Mouse (Mus musculus) heart, embryonic 15.5 days (tissue): ENCODE results near the gene Naip6. TPM values are rescaled to one million over a fixed set of nuclear protein-coding genes. Genes with fewer than 3 reads are reported as not detected.
"Not testable (repeated sequence)": the region's sequence is repeated elsewhere in the genome, so short reads cannot be mapped to it uniquely, and the experiment has no call there.

Experiments used
- ATAC-seq: fragments of 200-750 bp; cut with Nextera tagmentation; replicated peaks from 2 replicates; pipeline ENCODE4 v1.8.0; 2017; ENCODE audit warnings: low read depth, moderate TSS enrichment; ENCODE audit not compliant: insufficient number of reproducible peaks, insufficient read depth, low FRiP score
- H3K27ac ChIP-seq: fragments of 300-500 bp; sonication (generic); 2 replicates; pipeline ENCODE4 v1.5.1; 2015; ENCODE audit warnings: mild to moderate bottlenecking, inconsistent platforms
- H3K27me3 ChIP-seq: fragments of 300-500 bp; sonication (generic); 2 replicates; pipeline ENCODE4 v1.6.1; 2015; ENCODE audit warnings: inconsistent platforms
- H3K36me3 ChIP-seq: fragments of 300-500 bp; sonication (generic); 2 replicates; pipeline ENCODE4 v1.6.1; 2015; ENCODE audit warnings: mild to moderate bottlenecking, inconsistent platforms
- H3K4me1 ChIP-seq: fragments of 300-500 bp; sonication (generic); replicated peaks from 2 replicates; pipeline ENCODE4 v1.6.1; 2015; ENCODE audit warnings: inconsistent platforms
- H3K4me2 ChIP-seq: fragments of 300-500 bp; sonication (generic); 2 replicates; pipeline ENCODE4 v1.6.1; 2015; ENCODE audit warnings: inconsistent platforms, mild to moderate bottlenecking, moderate library complexity
- H3K4me3 ChIP-seq: fragments of 300-500 bp; sonication (generic); 2 replicates; pipeline ENCODE4 v1.5.1; 2015; ENCODE audit warnings: mild to moderate bottlenecking, inconsistent platforms
- H3K9ac ChIP-seq: fragments of 300-500 bp; sonication (generic); 2 replicates; pipeline ENCODE4 v1.6.1; 2015; ENCODE audit warnings: mild to moderate bottlenecking, inconsistent platforms
- H3K9me3 ChIP-seq: fragments of 300-500 bp; sonication (generic); replicated peaks from 2 replicates; pipeline ENCODE4 v1.6.1; 2016; ENCODE audit warnings: inconsistent platforms
- WGBS: fragments of 180-500 bp; shearing (Covaris S2); methylation state at CpG from one replicate; pipeline ENCODE4 v1.1.7; 2015; ENCODE audit warnings: mixed read lengths; 5-methylcytosine and 5-hydroxymethylcytosine counted together
- polyA plus RNA-seq: library from polyadenylated mRNA; unstranded; fragments of >200 nt; fragmentation: Nextera tagmentation; extraction: Ambion mirVana; gene quantifications from 2 replicates; pipeline ENCODE4 v1.2.1, GENCODE M21; 2015

Naip6 gene
- 0.06 and 0.14 TPM in 2 replicates for polyA plus RNA-seq

GRCm38 (mm10) chr13:100317256-100317893 lies at the start of gene Naip6:
TSS of gene Naip6 (minus strand) at chr13:100317674.
- H3K4me2 ChIP-seq, H3K27ac ChIP-seq, ATAC-seq, H3K27me3 ChIP-seq, H3K4me1 ChIP-seq, H3K4me3 ChIP-seq, H3K9ac ChIP-seq, H3K9me3 ChIP-seq, H3K36me3 ChIP-seq: not testable (repeated sequence)
- 58% methylated on average over 6 of the region's 6 CpGs for WGBS

DNA sequence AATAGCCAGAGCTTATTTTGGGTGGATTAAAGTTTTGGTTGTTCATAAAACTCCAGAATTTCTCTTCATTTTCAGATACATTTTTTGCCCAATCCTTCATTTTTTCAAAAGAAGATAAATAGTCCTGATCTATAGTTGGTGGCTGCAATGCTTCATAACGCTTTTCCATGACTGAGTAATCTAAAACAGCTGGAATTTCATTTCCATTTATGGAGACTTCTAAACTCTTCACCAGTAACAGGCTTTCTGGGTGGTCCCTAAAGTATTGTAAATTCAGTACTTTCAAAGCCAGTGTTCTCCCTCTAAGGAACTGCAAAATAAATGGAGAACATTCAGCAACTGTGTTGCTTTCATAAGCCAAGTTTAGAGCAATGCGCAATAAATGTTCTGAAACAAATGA lies 34.8 kb upstream of the Naip6 start:
- not testable (repeated sequence) for H3K27ac ChIP-seq, H3K9ac ChIP-seq, ATAC-seq, H3K27me3 ChIP-seq, H3K4me3 ChIP-seq, H3K4me1 ChIP-seq, H3K4me2 ChIP-seq, H3K36me3 ChIP-seq, H3K9me3 ChIP-seq
- WGBS = 68% methylated on average over 2 of the region's 2 CpGs

- H3K9ac ChIP-seq, H3K36me3 ChIP-seq, H3K9me3 ChIP-seq, H3K4me3 ChIP-seq, ATAC-seq, H3K4me1 ChIP-seq, H3K27ac ChIP-seq, H3K4me2 ChIP-seq, H3K27me3 ChIP-seq: not testable (repeated sequence)
- WGBS = 38% methylated on average over 1 of the region's 2 CpGs
Observed at GRCm38 (mm10) chr13:100349510-100350173, 32.2 kb upstream of the Naip6 start.

GRCm38 (mm10) chr13:100341822-100342221 lies 24.3 kb upstream of the Naip6 start:
- ATAC-seq = no peak
- Histone ChIP-seq H3K4me3 (no peak overlapping the region), H3K9me3 (no peaks in the 10 kb centered on the region), H3K9ac (no peak overlapping the region), H3K36me3 (no peaks in the 10 kb centered on the region), H3K27me3 (no peaks in the 10 kb centered on the region), H3K27ac (no peak overlapping the region), H3K4me1 (no peaks in the 10 kb centered on the region), H3K4me2 (no peak overlapping the region)
- whole genome bisulfite sequencing = 46% methylated on average over 2 of the region's 2 CpGs

DNA sequence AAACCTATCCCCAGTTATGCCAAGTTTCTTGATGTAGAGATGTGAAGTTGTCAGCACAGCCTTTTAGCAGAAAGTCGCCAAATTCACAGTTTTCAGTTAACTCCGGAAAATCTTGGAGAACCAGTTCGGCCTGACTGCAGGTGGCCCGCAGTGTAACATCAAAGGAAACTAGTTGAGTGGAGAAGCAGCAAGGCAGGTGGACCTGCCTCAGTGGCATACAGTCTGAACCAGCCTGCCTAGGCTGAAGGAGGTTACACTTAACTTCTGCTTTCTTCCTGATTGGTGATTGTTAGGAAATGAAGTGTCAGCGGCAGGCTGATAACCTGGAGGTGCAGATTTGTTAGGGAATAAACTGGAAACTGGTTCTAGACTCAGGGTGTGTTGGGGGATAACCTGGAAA lies 14.3 kb upstream of the Naip6 start:
- H3K9ac ChIP-seq, H3K4me3 ChIP-seq, H3K4me1 ChIP-seq, H3K27ac ChIP-seq, ATAC-seq, H3K27me3 ChIP-seq, H3K9me3 ChIP-seq, H3K4me2 ChIP-seq, H3K36me3 ChIP-seq: not testable (repeated sequence)
- WGBS = 31% methylated on average over 5 of the region's 5 CpGs

- not testable (repeated sequence) for H3K36me3 ChIP-seq, ATAC-seq, H3K9ac ChIP-seq, H3K9me3 ChIP-seq, H3K27ac ChIP-seq, H3K4me1 ChIP-seq, H3K4me3 ChIP-seq, H3K4me2 ChIP-seq, H3K27me3 ChIP-seq
- WGBS = 14% methylated on average over 1 of the region's 1 CpGs
Observed at GRCm38 (mm10) chr13:100328899-100329298, 11.4 kb upstream of the Naip6 start.

- not testable (repeated sequence) for H3K4me3 ChIP-seq, H3K27ac ChIP-seq, H3K9ac ChIP-seq, ATAC-seq, H3K4me1 ChIP-seq, H3K9me3 ChIP-seq, H3K27me3 ChIP-seq, H3K36me3 ChIP-seq, H3K4me2 ChIP-seq
- WGBS = 58% methylated on average over 2 of the region's 2 CpGs
Observed at GRCm38 (mm10) chr13:100328029-100328428, 10.6 kb upstream of the Naip6 start.

DNA sequence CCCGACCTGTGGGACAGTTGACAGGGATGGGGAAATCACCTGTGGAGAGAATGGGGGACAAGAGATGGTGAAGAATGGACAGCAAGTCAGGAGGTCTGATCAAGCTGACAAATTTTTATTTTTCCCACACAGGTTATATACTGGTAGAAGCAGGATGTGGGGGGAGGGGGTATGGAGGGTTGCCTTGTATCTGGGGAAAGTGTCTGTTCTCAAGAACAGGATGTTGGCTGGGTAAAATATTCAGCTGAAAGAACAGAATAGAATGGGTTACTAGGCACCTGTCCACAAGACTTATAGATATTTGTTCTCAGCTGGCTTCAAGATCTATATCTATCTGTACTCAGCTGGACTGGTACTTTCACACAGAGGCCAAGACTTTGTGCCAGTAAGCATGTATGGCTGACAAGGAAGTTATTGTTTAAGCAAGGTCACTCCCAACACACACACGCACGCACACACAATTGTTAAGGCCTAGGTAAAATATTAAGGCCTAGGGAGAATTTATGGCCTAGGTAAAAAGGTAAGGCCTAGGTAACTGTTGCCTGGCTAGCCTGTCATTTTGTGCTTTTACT lies 4.9 kb upstream of the Naip6 start:
- H3K27me3 ChIP-seq, H3K4me2 ChIP-seq, H3K36me3 ChIP-seq, ATAC-seq, H3K9me3 ChIP-seq, H3K4me3 ChIP-seq, H3K4me1 ChIP-seq, H3K9ac ChIP-seq, H3K27ac ChIP-seq: not testable (repeated sequence)
- 81% methylated on average over 3 of the region's 3 CpGs for WGBS

DNA sequence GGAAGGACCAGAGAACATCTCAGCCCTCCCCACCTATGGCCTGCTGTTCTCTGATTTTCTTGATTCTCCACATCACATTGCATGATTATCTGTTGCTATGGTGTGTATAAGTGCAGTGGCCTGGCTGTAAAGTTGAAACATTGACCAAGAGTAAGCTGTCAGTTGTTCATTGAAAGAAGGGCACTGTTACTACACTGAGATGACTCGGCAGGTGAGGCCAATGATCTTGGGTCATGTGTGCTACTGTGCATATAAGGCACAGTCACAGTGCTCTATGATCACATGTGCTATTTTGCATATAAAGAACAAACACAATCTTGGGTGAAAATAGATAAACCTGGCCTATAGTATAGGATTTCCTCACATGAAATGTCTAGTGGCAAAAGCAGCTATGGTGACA lies 32.9 kb downstream of the Naip6 start:
- Histone ChIP-seq H3K36me3 (no peaks in the 10 kb centered on the region), H3K4me2 (no peak overlapping the region), H3K27ac (no peak overlapping the region), H3K9ac (no peak overlapping the region), H3K9me3 (no peaks in the 10 kb centered on the region), H3K27me3 (no peaks in the 10 kb centered on the region), H3K4me3 (no peak overlapping the region), H3K4me1 (no peaks in the 10 kb centered on the region)
- WGBS = 86% methylated on average over 1 of the region's 1 CpGs
- ATAC-seq = no peak

- H3K4me3 ChIP-seq, H3K4me1 ChIP-seq, H3K9ac ChIP-seq, H3K27ac ChIP-seq, H3K36me3 ChIP-seq, H3K27me3 ChIP-seq, H3K9me3 ChIP-seq, H3K4me2 ChIP-seq, ATAC-seq: not testable (repeated sequence)
- no CpG with 5 or more reads among the region's 1 CpGs for WGBS
Observed at GRCm38 (mm10) chr13:100271474-100272132, 45.9 kb downstream of the Naip6 start.

DNA sequence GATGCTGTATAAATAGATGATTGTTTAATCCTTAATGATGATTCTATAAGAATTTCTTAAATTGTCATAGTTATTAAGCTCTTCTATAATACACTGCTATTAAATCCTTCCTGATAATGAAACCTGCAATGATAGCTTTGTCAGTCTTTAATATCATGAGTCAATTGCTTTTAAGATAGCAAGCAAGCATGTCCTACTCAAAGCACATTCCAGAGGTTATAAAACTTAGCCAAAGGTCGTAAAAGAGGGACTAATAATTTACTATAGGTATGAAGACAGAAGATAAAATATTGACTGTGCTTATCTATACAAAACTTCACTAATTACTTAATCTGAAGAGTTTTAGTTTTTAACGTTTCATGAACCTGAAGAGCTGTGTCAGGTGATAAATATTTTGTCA lies 60.5 kb downstream of the Naip6 start:
- not testable (repeated sequence) for H3K4me1 ChIP-seq, H3K4me2 ChIP-seq, H3K36me3 ChIP-seq, H3K4me3 ChIP-seq, H3K27me3 ChIP-seq, ATAC-seq, H3K9ac ChIP-seq, H3K27ac ChIP-seq, H3K9me3 ChIP-seq
- 53% methylated on average over 2 of the region's 2 CpGs for WGBS
